Mouse (Mus musculus) midbrain, embryonic 10.5 days (tissue): ENCODE measurements around the gene Clptm1. TPM values are rescaled to one million over a fixed set of nuclear protein-coding genes. Genes with fewer than 3 reads are reported as not detected.
A peak's percentile ranks its signal among the peaks of the same experiment; 100 is the strongest.

ENCODE experiments used
- DNase-seq: peaks from one replicate; pipeline ENCODE4 v3.0.0-alpha.2; 2017; ENCODE audit warnings: low spot score
- H3K27ac ChIP-seq: fragments of 300-500 bp; sonication (generic); replicated peaks from 2 replicates; pipeline ENCODE4 v1.5.1; 2016; ENCODE audit warnings: mild to moderate bottlenecking
- H3K27me3 ChIP-seq: fragments of 300-500 bp; sonication (generic); 2 replicates; pipeline ENCODE4 v1.6.1; 2016; ENCODE audit warnings: low read depth, mild to moderate bottlenecking; ENCODE audit not compliant: poor library complexity, severe bottlenecking
- H3K36me3 ChIP-seq: fragments of 300-500 bp; sonication (generic); 2 replicates; pipeline ENCODE4 v1.6.1; 2016; ENCODE audit warnings: mild to moderate bottlenecking, moderate library complexity
- H3K4me1 ChIP-seq: fragments of 300-500 bp; sonication (generic); 2 replicates; pipeline ENCODE4 v1.6.1; 2016
- H3K4me3 ChIP-seq: fragments of 300-500 bp; sonication (generic); 2 replicates; pipeline ENCODE4 v1.5.1; 2016; ENCODE audit warnings: mild to moderate bottlenecking, moderate library complexity
- H3K9me3 ChIP-seq: fragments of 300-500 bp; sonication (generic); replicated peaks from 2 replicates; pipeline ENCODE4 v1.6.1; 2016; ENCODE audit warnings: mild to moderate bottlenecking
- WGBS: fragments of 180-500 bp; shearing (Covaris S2); methylation state at CpG from one replicate; pipeline ENCODE4 v1.1.7; 2016; 5-methylcytosine and 5-hydroxymethylcytosine counted together
- polyA plus RNA-seq: library from polyadenylated mRNA; unstranded; fragments of >200 nt; fragmentation: Nextera tagmentation; extraction: Ambion mirVana; gene quantifications from 2 replicates; pipeline ENCODE4 v1.2.1, GENCODE M21; 2016

Gene Clptm1
- polyA plus RNA-seq, 1 experiment from 2014 or later: 82.3 TPM

DNA sequence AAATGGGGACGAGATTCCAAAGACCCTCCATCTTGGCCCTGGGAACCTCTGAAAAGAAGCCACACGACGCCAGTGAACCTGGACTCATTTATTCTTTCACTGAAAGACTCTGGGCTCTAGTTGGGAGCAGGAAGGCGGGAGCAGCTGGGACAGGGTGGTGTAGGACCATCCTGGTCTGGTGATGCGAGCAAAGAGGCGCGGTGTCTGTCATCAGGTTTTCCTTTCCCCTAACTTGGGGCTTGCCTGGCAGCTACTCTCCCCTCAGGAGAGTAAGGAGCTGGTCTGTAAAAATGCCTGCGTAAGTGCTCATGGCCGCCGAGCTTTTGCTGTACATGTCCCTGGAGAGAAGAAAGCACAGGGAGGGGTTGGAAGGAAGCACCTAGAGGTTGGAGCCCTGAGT lies 6.7 kb upstream of the Clptm1 start:
- WGBS: 76% methylated on average over 10 of the region's 10 CpGs

GRCm38 (mm10) chr7:19668947-19669721 lies 4.3 kb upstream of the Clptm1 start:
- H3K27me3 ChIP-seq: no peaks in the 10 kb centered on the region
- peaks cover 19% of the 10 kb centered on the region for H3K4me1 ChIP-seq
- peak; percentile 87 for DNase-seq
- 11% methylated on average over 10 of the region's 10 CpGs for WGBS
- H3K9me3 ChIP-seq: 0 out of 2 replicates have a peak, but pooled peaks cover 3% of the 10 kb centered on the region
- H3K36me3 ChIP-seq: no peaks in the 10 kb centered on the region
- peak overlapping the region; percentile 59 for H3K27ac ChIP-seq
- peak overlapping the region; percentile 35 for H3K4me3 ChIP-seq

More for the DNA sequence above, 6.7 kb upstream of the Clptm1 start:
- no peaks in the 10 kb centered on the region for H3K27me3 ChIP-seq
- no peaks in the 10 kb centered on the region for H3K9me3 ChIP-seq
- H3K36me3 ChIP-seq: no peaks in the 10 kb centered on the region
- H3K4me1 ChIP-seq: peaks cover 10% of the 10 kb centered on the region
- no peak overlapping the region for H3K4me3 ChIP-seq
- DNase-seq: no peak
- no peak overlapping the region for H3K27ac ChIP-seq

DNA sequence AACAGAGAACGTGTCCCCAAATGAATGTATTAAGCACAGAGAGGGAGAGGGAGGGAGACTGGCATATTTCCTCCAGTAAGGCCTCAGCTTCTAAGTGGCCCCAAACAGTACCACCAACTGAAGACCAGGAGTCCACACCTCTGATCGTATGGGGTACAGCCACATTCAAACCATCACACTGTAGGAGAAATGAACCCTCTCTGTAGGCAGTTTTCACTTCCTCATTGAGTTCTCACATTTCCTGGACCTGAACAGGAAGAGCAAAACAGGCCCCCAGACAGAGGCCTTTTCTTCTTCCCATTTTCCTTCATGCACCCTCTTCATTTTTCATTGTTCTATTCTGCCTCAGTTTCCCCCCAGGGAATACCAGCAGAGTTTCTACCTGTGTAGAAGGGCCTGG lies 2.6 kb upstream of the Clptm1 start:
- H3K27me3 ChIP-seq: no peaks in the 10 kb centered on the region
- H3K4me3 ChIP-seq: no peak overlapping the region
- no peak for DNase-seq
- H3K27ac ChIP-seq: no peak overlapping the region
- 81% methylated on average over 2 of the region's 2 CpGs for WGBS
- H3K9me3 ChIP-seq: 0 out of 2 replicates have a peak, but pooled peaks cover 3% of the 10 kb centered on the region
- H3K36me3 ChIP-seq: peaks cover 4% of the 10 kb centered on the region
- H3K4me1 ChIP-seq: peaks cover 33% of the 10 kb centered on the region

DNA sequence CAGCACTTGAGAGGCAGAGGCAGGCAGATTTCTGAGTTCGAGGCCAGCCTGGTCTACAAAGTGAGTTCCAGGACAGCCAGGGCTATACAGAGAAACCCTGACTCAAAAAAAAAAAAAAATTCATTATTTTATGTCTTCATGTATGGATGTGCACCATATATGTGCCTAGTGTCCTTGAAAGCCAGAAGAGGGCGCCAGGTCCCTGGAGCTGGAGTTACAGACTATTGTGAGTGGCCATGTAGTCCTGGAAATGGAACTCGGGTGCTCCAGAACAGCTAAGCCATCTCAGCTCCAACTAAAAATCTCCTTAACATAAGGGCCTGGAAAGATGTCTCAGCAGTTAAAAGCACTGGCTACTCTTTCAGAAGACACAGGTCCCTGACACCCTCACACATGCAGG lies 1.9 kb upstream of the Clptm1 start:
- WGBS: 66% methylated on average over 3 of the region's 3 CpGs

GRCm38 (mm10) chr7:19664455-19664954 lies 328 bp downstream of the Clptm1 start:
- WGBS: under 1% methylated on average over 37 of the region's 37 CpGs
- Histone ChIP-seq H3K9me3 (0 out of 2 replicates have a peak, but pooled peaks cover 3% of the 10 kb centered on the region), H3K4me1 (peaks cover 29% of the 10 kb centered on the region), H3K27me3 (no peaks in the 10 kb centered on the region), H3K27ac (peak overlapping the region; percentile 92), H3K36me3 (peaks cover 33% of the 10 kb centered on the region), H3K4me3 (peak overlapping the region; percentile 99)
- no peak for DNase-seq

More for the DNA sequence above, 1.9 kb upstream of the Clptm1 start:
- Histone ChIP-seq H3K36me3 (peaks cover 11% of the 10 kb centered on the region), H3K4me1 (peaks cover 33% of the 10 kb centered on the region), H3K27ac (no peak overlapping the region), H3K27me3 (no peaks in the 10 kb centered on the region), H3K4me3 (no peak overlapping the region), H3K9me3 (0 out of 2 replicates have a peak, but pooled peaks cover 3% of the 10 kb centered on the region)
- no peak for DNase-seq

GRCm38 (mm10) chr7:19663940-19664339 lies 893 bp downstream of the Clptm1 start:
- Histone ChIP-seq H3K27me3 (no peaks in the 10 kb centered on the region), H3K36me3 (peaks cover 38% of the 10 kb centered on the region), H3K4me1 (peaks cover 24% of the 10 kb centered on the region), H3K27ac (peak overlapping the region; percentile 92), H3K9me3 (0 out of 2 replicates have a peak, but pooled peaks cover 3% of the 10 kb centered on the region), H3K4me3 (peak overlapping the region; percentile 99)
- 22% methylated on average over 8 of the region's 8 CpGs for WGBS
- DNase-seq: no peak

DNA sequence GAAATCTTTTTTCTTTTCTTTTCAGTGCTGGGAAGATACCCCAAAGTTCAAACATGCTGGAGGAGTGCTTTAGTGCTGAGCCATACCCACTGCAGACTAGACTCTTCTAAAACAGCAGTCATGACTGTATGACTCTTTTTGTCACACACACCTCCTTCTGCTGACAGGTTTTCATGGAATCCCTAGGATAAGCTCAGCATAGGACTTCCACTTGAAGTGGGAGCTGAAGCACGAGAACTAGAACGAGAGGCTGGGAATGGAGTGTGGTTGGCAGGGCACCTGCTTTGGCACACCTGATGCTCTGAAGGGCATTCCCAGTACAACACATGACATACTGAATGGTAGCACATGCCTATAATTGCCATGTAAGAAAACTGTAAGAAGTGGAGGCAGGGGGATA lies 12.2 kb downstream of the Clptm1 start:
- Histone ChIP-seq H3K4me1 (no peaks in the 10 kb centered on the region), H3K9me3 (no peaks in the 10 kb centered on the region), H3K27me3 (no peaks in the 10 kb centered on the region), H3K27ac (no peak overlapping the region), H3K4me3 (no peak overlapping the region), H3K36me3 (peaks cover 84% of the 10 kb centered on the region)
- 94% methylated on average over 2 of the region's 2 CpGs for WGBS
- no peak for DNase-seq

- Histone ChIP-seq H3K4me1 (no peaks in the 10 kb centered on the region), H3K36me3 (peaks cover 97% of the 10 kb centered on the region)
- 93% methylated on average over 6 of the region's 6 CpGs for WGBS
Observed at GRCm38 (mm10) chr7:19651063-19651786, 13.6 kb downstream of the Clptm1 start.

GRCm38 (mm10) chr7:19641223-19641622 lies 23.6 kb downstream of the Clptm1 start:
- Histone ChIP-seq H3K27me3 (no peaks in the 10 kb centered on the region), H3K36me3 (peaks cover 100% of the 10 kb centered on the region), H3K4me1 (no peaks in the 10 kb centered on the region), H3K4me3 (no peak overlapping the region), H3K9me3 (no peaks in the 10 kb centered on the region), H3K27ac (no peak overlapping the region)
- 93% methylated on average over 4 of the region's 4 CpGs for WGBS
- no peak for DNase-seq

More at GRCm38 (mm10) chr7:19651063-19651786, 13.6 kb downstream of the Clptm1 start:
- no peak for DNase-seq
- Histone ChIP-seq H3K4me3 (no peak overlapping the region), H3K27me3 (no peaks in the 10 kb centered on the region), H3K9me3 (no peaks in the 10 kb centered on the region), H3K27ac (no peak overlapping the region)

DNA sequence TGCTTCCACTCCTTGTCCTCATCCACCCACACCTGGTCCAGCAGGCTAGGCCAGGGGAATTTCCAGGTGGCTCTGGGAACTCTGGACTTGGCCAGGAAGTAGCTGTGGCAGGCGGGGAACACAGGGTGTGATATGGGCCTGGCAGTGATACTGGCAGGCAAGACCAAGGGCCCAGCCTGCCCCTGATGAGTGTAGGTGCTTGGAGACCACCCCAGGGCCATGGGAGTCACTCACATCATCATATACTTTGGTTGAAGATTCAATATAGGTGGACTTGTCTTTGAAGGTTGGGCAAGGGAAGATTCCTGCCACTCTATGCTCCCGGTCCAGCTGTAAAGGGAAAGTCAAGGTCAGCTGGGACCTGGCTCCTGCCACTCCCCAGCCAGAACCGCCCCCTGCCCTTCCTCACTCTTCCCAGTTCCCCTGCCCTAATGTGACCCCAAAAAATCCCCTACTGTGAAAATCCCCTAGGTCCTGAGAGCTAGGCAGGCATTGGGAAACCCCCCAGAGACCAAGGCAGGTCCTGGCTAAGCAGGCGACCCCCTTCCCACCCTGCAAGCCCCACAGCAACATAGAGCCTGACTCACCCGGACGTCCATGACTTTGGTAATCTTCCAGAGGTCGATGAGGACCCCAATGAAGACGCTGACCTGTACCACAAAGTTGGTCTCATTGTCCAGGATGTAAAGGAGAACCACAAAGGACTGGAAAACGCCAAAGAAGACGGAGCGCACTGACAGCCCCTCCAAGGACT lies 29.6 kb downstream of the Clptm1 start:
- no peak for DNase-seq
- Histone ChIP-seq H3K36me3 (peaks cover 86% of the 10 kb centered on the region), H3K27me3 (peaks cover 4% of the 10 kb centered on the region; the same call in 1 of the 2 replicates), H3K4me1 (no peaks in the 10 kb centered on the region), H3K9me3 (no peaks in the 10 kb centered on the region), H3K4me3 (no peak overlapping the region), H3K27ac (no peak overlapping the region)
- WGBS: 92% methylated on average over 11 of the region's 11 CpGs

GRCm38 (mm10) chr7:19634591-19634990 lies 30.2 kb downstream of the Clptm1 start:
- no peak for DNase-seq
- H3K9me3 ChIP-seq: no peaks in the 10 kb centered on the region
- H3K27ac ChIP-seq: no peak overlapping the region
- H3K4me1 ChIP-seq: peaks cover 6% of the 10 kb centered on the region
- WGBS: 100% methylated on average over 2 of the region's 2 CpGs
- no peak overlapping the region for H3K4me3 ChIP-seq
- peaks cover 79% of the 10 kb centered on the region for H3K36me3 ChIP-seq
- peaks cover 4% of the 10 kb centered on the region; the same call in 1 of the 2 replicates for H3K27me3 ChIP-seq

DNA sequence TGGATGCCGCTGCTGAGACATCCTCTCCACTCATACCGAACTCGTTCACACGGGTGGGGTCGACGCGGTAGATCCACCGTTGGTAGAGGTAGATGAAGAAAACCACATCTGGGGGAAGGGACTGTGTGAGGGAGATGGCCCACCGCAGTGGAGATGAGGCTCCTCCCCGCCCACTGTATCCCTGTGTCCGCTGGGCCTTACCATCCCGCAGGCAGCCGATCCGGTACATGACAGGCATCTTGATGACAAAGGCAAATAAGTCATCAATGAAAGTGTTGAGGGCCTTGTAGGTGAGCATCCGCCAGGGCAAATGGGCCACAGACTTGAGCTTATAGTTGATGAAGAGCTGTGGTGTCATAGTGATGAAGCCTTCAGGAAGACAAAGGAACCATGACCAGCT lies 31.0 kb downstream of the Clptm1 start:
- Histone ChIP-seq H3K9me3 (no peaks in the 10 kb centered on the region), H3K4me1 (peaks cover 9% of the 10 kb centered on the region), H3K4me3 (no peak overlapping the region), H3K27me3 (peaks cover 4% of the 10 kb centered on the region; the same call in 1 of the 2 replicates), H3K27ac (no peak overlapping the region), H3K36me3 (peaks cover 72% of the 10 kb centered on the region)
- DNase-seq: no peak
- WGBS: 97% methylated on average over 15 of the region's 15 CpGs
